Mouse (Mus musculus) CH12.LX (cell line): ENCODE results near the gene Uggt1.

Experiments used
- CTCF ChIP-seq, 2 experiments: IDR thresholded peaks in 1 of 2; conservative IDR thresholded peaks in 1 of 2; 2 replicates each; pipeline ENCODE4 v1.5.1; 2011 to 2012; ENCODE audit warnings: low read depth in 2 of 2, low read length in 2 of 2, improper control_type of control experiment in 1 of 2, inconsistent platforms in 1 of 2, mild to moderate bottlenecking in 1 of 2, moderate library complexity in 1 of 2
- EP300 ChIP-seq: IDR thresholded peaks from 2 replicates; pipeline ENCODE4 v1.6.1; 2011; ENCODE audit warnings: low read length, improper control_type of control experiment
- MAFK ChIP-seq: IDR thresholded peaks from 2 replicates; pipeline ENCODE4 v1.6.1; 2011; ENCODE audit warnings: low read length, improper control_type of control experiment; ENCODE audit not compliant: insufficient replicate concordance
- NELFE ChIP-seq: IDR thresholded peaks from 2 replicates; pipeline ENCODE4 v1.6.1; 2011; ENCODE audit warnings: low read depth, low read length, improper control_type of control experiment
- POLR2A ChIP-seq: IDR thresholded peaks from 2 replicates; pipeline ENCODE4 v1.6.1; 2011; ENCODE audit warnings: low read depth, mild to moderate bottlenecking, improper control_type of control experiment, low read length
- POLR2AphosphoS2 ChIP-seq: IDR thresholded peaks from 2 replicates; pipeline ENCODE4 v1.6.1; 2011; ENCODE audit warnings: low read depth, low read length, improper control_type of control experiment
- SIN3A ChIP-seq: IDR thresholded peaks from 2 replicates; pipeline ENCODE4 v1.6.1; 2012; ENCODE audit warnings: low read length, improper control_type of control experiment, inconsistent platforms
- USF1 ChIP-seq: IDR thresholded peaks from 2 replicates; pipeline ENCODE4 v1.6.1; 2014; ENCODE audit warnings: low read depth, mild to moderate bottlenecking, inconsistent platforms, low read length, improper control_type of control experiment

- no peak for TF ChIP-seq CTCF (conservative IDR thresholded peaks at IDR 0.05 in 1 of 2, IDR thresholded peaks at IDR 0.05 in 1 of 2; ENCODE audit: low read depth in 2 of 2, low read length in 2 of 2)
- TF ChIP-seq MAFK, result no peak
- no peak for TF ChIP-seq POLR2A
- TF ChIP-seq SIN3A, result no peak
- TF ChIP-seq EP300, result no peak
- no peak for TF ChIP-seq USF1
- no peak for TF ChIP-seq POLR2AphosphoS2
- TF ChIP-seq NELFE, result no peak
Observed at GRCm38 (mm10) chr1:36258631-36259030, 14.1 kb upstream of the Uggt1 start.
